Mouse (Mus musculus): Measurements from ENCODE around the gene Pkd2l1.
"Not testable (repeated sequence)": the region's sequence is repeated elsewhere in the genome, so short reads cannot be mapped to it uniquely, and the experiment has no call there.

The Pkd2l1 gene

GRCm38 (mm10) chr19:44157005-44157404, 35.2 kb downstream of the Pkd2l1 start:
- DNase-seq (ENCODE audit: low spot score) = no peak

DNA sequence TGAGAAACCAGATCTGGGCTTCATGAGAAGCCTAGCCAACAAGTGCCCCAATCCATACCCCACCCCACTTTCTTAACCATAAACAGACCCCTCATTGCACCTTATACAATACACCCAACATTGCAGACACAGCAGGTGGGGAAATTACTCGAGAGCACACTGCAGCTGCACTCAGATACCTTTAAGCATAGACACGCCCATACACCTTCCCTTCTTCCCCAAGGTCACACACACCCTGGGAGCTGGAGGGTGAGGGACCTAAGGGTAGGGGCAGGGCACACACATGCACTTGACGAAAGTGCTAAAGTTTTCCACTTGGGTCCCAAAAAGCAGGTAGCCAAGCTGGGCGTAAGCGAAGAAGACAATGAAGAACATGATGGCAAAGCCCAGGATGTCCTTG, 38.5 kb downstream of the Pkd2l1 start:
- DNase-seq (ENCODE audit: low spot score) = no peak

- DNase-seq (ENCODE audit: low spot score) = no peak
Measured at GRCm38 (mm10) chr19:44148991-44149390, 43.3 kb downstream of the Pkd2l1 start.

GRCm38 (mm10) chr19:44148345-44148744, 43.9 kb downstream of the Pkd2l1 start:
- peak; percentile 19 for DNase-seq (ENCODE audit: low spot score)

GRCm38 (mm10) chr19:44146951-44147350, 45.3 kb downstream of the Pkd2l1 start:
- DNase-seq (ENCODE audit: low spot score) = no peak

DNA sequence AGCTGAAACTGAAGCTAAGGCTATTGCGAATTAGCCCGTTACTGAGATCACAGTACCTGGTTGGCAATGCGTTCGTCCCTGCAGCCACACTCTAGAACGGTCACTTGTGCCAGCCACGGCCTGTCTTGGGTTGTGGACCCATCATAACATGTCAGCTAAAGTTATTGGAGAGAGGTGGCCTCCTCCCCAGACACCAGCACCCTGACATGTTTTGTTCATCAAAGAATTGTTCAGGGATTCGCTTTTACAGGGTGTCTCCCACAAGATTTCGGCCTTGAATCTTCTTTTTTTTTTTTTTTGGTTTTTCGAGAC, 45.7 kb downstream of the Pkd2l1 start:
- no peak for DNase-seq (ENCODE audit: low spot score)

- peak; percentile 85 for DNase-seq (ENCODE audit: low spot score)
Measured at GRCm38 (mm10) chr19:44145702-44146567, 46.3 kb downstream of the Pkd2l1 start, which contains the start of gene Bloc1s2. TSS of gene Bloc1s2 (minus strand) at chr19:44146446.

GRCm38 (mm10) chr19:44144366-44144765, 47.9 kb downstream of the Pkd2l1 start:
- DNase-seq (ENCODE audit: low spot score) = no peak

DNA sequence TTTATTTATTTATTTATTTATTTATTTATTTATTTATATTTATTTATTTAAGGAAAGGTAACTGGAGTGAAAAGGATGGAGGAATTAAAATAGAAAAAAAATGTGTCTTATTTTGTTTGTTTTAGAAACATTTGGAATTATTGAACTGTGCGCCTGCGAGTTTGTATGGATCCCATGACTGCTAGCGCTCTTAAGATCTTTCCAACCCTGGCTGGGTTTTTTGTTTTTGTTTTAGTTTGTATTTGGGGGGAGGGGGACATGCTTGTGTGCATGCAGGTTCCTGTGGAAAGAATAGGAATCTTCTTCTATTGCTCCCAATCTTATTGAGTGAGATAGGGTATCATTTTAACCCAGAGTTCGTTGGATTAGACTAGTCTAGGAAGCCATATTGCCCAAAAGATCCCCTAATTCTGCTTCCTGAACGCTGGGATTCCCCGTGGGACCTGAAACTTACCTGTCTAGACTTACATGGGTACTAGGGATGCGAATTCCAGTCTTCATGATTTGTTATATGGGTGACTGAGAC, 56.2 kb downstream of the Pkd2l1 start:
- DNase-seq (ENCODE audit: low spot score) = no peak

GRCm38 (mm10) chr19:44135072-44135959, 56.9 kb downstream of the Pkd2l1 start, which contains the start of gene Cwf19l1:
TSS of gene Cwf19l1 (minus strand) at chr19:44135876.
- peak; percentile 93 for DNase-seq (ENCODE audit: low spot score)

DNA sequence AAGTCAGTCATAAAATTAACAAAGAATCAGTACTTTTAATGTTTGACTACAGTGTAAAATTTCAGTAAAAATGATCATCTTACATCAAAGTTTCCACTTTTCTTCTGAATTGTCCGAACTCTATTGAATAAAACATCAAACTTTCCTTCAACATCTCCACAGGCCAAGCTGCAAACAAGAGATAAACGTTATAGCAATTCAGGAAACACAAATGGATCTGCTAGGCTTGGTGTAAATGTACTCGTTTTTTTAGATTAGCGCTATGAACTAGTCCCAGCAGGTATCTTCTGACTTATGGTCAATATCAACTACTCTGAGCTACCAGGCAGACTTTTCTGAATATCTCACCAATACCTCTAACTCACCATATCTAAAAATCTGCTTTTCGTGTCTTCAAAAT, 59.3 kb downstream of the Pkd2l1 start:
- no peak for DNase-seq (ENCODE audit: low spot score)

GRCm38 (mm10) chr19:44128560-44128959, 63.7 kb downstream of the Pkd2l1 start:
- no peak for DNase-seq (ENCODE audit: low spot score)

DNA sequence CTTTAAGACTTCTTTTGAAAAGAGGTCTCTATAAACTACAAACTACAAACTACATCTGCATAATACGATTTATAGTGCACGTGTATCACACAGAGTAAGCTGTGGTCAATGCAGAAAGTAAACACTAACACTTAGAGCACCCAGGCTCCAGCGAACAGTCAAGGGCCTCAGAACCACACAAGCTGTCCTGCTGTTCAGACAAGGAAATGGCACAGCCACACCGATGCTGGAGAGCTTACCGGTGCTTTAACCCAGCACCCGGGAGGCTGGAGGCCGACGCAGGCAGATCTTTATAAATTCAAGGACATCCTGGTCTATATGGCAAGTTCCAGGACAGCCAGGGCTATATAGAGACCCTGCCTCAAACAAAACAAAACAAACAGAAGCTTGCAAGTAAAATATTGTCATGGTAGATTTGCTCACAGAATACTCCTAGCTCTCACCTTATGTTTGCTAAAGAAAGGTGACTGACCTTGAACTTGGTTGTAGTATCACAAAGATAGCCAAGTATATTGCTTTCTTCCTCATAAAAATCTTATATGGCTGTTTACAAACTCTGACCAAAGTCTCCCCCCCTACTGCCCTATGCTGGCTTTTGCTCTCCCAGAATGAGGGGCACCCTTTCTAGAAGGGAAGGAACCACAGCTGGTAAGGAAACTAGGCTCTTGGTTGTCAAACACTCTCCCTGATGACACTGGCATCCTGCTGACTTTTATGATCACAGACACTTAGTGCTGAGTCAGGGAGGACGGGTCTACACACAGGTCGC, 64.3 kb downstream of the Pkd2l1 start:
- DNase-seq (ENCODE audit: low spot score) = no peak

- no peak for DNase-seq (ENCODE audit: low spot score)
Measured at GRCm38 (mm10) chr19:44121137-44121536, 71.1 kb downstream of the Pkd2l1 start.

GRCm38 (mm10) chr19:44120686-44121085, 71.6 kb downstream of the Pkd2l1 start:
- DNase-seq (ENCODE audit: low spot score) = not testable (repeated sequence)

GRCm38 (mm10) chr19:44117793-44118192, 74.4 kb downstream of the Pkd2l1 start:
- DNase-seq (ENCODE audit: low spot score) = no peak

DNA sequence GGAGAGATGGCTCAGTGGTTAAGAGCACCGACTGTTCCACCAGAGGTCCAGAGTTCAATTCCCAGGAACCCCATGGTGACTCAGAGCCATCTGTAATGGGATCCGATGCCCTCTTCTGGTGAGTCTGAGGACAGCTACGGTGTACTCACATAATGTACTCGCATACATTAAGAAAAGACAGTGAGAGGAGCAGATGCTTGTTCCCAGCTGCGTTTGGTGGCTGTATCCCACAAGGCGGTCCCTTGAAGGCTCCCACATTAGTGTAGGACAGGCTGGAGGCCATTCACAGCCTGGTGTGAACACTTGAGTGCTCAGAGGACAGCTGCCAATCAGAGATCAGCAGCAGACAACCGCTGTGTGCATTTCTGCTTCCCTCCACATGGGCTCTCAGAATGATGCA, 80.5 kb downstream of the Pkd2l1 start:
- DNase-seq (ENCODE audit: low spot score) = peak; percentile 61

DNA sequence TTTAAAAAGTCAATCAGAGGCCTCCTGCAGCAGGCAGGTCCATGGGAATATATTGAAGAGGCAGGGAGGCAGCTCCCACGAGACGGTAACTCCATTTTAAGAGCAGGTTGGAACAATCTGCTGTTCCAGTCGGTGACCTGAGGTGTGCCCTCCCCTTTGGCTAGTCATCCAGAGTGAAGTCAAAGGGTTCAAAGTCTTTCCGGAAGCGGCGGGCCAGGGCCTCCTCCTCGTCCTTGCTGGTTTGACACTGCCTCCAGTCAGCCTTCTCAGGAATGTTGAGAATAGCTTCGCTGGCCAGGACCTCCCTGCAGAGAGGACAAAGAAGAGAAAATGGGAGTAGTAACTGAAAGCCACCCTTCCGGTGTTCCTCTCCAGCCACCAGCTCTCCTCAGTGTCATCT, 81.9 kb downstream of the Pkd2l1 start:
- no peak for DNase-seq (ENCODE audit: low spot score)

GRCm38 (mm10) chr19:44108996-44109395, 83.2 kb downstream of the Pkd2l1 start:
- no peak for DNase-seq (ENCODE audit: low spot score)

DNA sequence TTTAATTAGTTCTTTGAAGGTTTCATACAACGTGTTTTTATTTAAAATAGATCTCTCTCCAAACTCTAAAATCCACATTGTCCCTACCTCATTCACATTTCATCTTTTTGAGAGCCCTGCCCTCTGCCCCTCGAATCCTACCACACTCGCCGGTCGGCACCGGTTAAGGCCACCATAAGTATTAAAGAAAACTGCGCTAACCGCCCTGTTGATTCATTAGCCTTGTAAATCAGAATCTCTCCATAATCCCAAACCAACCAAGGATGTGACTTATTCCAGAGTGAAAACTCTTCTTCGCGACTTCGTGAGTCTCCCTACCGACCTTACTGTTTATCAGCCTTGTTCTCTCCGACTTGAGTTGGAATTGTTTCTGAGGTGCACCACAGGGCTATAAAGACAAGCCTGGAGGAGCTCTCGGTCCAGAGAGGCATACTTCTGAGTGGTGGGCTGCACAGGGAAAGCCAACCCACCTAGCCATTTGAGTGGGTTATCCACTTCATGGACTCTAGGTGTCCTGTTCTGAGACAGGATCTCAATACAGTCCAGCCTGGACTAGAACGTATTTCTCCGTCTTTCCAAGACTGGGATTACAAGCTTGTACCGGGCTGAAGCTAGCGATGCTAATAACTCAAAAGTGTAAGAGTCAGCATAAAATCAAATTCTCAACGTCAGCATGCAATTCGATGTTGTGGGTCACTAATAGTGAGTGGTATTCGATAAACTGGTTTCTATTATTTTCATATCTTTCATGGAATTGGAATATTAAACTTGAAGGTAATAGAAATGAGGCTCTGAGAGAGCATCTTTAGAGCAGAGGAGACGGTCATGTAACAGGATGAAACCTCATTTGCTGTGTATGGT, 84.4 kb downstream of the Pkd2l1 start:
- no peak for DNase-seq (ENCODE audit: low spot score)
